Mouse (Mus musculus) layer of hippocampus, adult 9-10 months (tissue): ENCODE data around the gene Ppp1r13l.

ENCODE experiments used
- DNase-seq: peaks from one replicate; pipeline ENCODE4 v3.0.0; 2022; ENCODE audit warnings: low spot score

The Ppp1r13l gene

DNA sequence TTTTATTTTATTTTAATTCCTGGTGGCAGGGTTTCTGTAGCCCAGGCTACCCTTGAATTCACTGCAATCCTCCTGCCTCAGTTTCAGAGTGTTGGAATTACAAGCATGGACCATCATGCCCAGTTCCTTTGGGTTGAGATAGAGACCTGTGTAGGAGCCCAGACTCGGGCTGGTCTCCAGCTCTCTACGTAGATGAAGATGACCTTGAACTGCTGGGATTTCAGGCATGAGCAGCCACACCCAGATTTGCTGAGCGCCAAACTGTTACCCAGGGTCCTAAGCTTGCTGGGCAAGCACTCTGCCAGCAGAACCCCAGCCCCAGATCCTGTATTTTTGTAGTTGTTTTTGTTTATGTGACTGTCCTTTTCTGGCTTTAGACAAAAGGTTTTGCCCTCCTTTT, 54.0 kb downstream of the Ppp1r13l start:
- DNase-seq, result no peak

DNA sequence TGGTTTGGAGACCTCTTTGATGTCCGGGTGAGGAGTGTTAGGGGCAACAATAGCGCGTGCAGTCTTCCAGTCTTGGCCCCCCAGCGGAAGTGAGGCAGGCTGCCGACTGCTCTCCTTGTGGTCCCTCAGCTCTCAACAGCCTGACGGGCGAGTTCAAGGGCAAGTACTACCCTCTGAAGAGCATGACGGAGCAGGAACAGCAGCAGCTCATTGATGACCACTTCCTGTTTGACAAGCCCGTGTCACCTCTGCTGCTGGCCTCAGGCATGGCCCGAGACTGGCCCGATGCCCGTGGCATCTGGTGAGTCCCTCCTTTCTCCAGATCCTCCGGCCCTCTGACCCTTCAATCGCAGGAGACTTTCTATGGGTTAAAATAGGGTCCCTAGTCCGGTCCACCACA, 57.0 kb downstream of the Ppp1r13l start:
- DNase-seq, result no peak

DNA sequence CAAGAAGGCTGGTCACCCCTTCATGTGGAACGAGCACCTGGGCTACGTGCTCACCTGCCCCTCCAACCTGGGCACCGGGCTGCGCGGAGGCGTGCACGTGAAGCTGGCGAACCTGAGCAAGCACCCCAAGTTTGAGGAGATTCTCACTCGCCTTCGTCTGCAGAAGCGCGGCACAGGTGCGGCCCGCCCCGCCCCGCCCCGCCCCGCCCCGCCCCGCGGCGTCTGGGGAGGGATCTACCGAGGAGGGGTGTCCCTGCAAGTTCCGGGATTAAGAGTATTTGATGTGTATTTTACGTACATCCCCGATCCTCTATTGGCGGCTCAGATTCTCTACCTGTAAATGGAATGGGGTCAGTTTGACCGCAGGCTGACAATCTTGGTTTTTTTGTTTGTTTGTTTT, 60.6 kb downstream of the Ppp1r13l start:
- DNase-seq, result no peak

DNA sequence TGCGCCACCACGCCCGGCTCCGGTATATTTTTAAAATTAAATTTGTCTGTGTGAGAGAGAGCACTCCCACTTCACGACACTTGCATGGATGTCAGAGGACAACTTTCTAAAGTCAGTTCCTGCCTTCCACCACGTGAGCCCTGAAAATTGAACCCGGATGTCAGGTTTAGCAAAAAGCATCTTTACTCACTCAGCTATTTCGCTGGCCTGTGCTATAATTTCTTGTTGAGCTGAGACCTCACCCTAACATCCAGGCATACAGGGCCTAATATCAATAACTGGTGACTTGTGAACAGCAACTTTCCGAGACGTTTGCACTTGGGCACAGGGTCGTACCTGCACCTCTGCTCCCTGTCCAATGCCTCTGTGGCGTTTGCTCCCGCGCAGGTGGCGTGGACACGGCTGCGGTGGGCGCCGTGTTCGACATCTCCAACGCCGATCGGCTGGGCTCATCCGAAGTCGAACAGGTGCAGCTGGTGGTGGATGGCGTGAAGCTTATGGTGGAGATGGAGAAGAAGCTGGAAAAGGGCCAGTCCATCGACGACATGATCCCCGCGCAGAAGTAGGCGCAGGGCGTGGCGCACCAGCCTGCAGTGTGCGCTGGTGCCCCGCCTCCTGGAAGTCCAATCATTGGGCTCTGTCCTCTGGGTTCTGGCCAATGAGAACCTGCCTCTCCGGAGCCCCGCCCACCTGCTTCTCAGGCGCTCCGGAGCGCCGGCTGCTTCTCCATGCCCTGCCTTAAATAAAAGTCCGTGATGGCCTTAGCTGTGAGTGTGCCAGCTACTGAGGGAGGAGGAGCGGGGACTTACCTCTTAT, 61.5 kb downstream of the Ppp1r13l start:
- peak; percentile 74 for DNase-seq

DNA sequence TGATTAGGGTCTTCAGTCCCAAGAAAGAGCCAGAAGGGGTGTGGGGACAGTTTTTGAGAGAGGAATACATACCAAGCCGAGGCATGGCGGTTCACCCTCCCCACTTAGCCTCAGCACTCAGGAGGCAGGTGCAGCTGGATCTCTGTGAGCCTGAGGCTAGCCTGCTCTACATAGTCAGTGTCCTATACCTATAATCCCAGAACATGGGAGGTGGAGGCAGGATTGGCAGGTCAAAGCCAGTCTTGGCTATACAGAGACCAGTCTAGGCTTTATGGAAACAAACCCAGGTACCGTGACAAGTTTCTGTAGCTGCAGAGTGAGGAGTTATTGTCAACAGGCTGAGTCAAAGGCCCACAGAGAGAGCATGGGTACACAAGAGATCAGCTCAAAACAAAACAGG, 63.5 kb downstream of the Ppp1r13l start:
- no peak for DNase-seq

DNA sequence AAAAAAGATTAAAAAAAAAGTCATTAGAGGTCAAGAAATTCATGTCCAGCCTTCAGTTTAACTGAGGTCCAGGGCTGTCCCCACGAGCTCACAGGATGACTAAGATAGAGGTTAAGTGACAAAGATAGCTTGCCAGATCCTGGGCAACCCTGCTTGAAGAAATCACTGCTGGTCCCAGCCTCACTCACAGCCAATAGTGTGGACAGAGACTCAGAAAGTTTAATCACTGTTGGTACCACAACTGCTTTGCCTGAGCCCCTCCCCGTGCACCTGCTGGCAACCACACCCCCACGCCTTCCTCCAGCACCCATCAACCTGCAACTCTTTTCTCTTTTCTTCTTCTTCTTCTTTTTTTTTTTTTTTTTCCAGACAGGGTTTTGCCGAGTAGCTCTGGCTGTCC, 64.5 kb downstream of the Ppp1r13l start:
- DNase-seq, result no peak

DNA sequence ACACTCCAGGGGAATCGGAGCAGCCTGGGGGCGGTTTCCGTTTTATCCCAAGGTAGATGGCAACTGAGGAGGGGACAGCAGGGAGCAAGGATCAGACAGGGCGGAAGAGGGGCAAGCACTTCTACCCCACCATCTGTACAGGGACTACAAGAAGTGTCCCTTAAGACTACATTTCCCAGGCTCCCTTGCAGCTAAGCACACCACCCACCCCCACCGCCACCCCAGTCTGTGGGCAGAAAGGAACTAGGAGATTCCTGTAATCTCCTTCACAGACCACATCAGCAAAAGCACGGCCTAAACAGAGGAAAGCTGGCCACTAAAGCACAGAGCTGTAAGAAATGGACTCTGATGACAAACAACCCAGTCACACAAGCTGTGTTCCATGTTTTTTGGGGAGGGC, 66.8 kb downstream of the Ppp1r13l start:
- no peak for DNase-seq

DNA sequence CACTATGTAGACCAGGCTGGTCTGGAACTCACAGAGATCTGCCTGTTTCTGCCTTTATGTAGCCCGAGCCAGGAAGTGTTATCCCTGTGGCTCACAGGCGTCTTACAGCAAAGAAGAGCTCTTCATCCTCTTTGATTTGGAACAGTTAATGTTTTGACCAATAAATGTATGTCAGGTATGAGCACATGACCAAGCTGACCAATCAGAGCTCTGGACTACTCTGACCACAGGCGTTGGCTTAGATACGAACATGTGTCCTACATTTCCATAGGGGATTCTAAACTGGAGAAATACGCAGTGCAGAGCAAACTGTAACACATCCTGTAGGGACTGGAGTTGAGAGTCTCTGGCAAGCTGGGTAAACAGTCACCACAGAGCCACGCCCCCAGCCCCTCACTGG, 67.3 kb downstream of the Ppp1r13l start:
- DNase-seq, result no peak
